Mouse (Mus musculus): Measurements from ENCODE around the gene Cldn24. TPM values are rescaled to one million over a fixed set of nuclear protein-coding genes. Genes with fewer than 3 reads are reported as not detected.
A peak's percentile ranks its signal among the peaks of the same experiment; 100 is the strongest.
"Not testable (repeated sequence)": the region's sequence is repeated elsewhere in the genome, so short reads cannot be mapped to it uniquely, and the experiment has no call there.

The Cldn24 gene
- polyA plus RNA-seq, 1 experiment from 2014 or later = not detected

DNA sequence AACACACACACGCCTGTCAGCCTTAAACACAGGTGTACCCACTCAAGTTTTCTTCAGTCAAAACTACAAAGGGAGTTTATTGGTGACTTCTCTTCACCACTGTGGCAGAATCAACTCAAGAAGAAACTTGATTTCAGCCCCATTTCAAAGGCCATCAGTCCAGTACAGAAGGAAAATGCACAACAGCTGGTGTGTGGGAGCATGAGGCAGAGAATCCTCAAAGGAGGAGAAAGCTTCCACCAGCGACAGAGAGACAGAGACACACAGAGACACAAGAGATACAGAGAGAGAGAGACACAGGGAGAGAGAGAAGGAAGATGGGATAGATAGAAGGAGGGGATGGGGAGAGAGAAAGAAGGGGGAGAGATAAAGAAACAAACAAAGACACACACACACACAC, 19.6 kb upstream of the Cldn24 start:
- Histone ChIP-seq H3K4me1 (replicated peaks) (no peaks in the 10 kb centered on the region), H3K27ac (no peak overlapping the region), H3K36me3 (no peaks in the 10 kb centered on the region), H3K9ac (no peak overlapping the region), H3K27me3 (no peaks in the 10 kb centered on the region), H3K9me3 (replicated peaks) (no peaks in the 10 kb centered on the region), H3K4me2 (no peak overlapping the region), H3K4me3 (no peak overlapping the region)
- ATAC-seq (replicated peaks; ENCODE audit: insufficient number of reproducible peaks, insufficient read depth, low FRiP score, low read depth) = no peak
- 67% methylated on average over 2 of the region's 2 CpGs for WGBS

DNA sequence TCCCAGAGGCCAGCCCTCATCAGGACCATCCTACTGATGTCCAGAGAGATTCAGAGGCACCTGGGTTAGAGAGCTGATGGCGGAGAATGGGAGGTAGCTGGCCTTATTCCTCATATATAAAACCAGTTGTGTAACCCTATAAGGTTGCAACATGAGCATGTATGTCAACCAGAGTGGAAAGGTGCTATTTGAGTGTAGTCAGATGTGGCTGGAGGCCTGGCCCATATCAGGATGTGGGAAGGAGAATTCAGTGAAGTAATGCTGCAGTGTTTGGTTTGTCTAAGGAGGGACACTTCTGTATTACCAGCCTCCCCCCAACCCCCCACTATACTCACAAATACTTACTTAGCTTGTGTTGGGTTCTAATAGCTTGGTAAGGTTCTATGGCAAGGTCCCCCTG, 17.7 kb upstream of the Cldn24 start:
- Histone ChIP-seq H3K9ac (no peak overlapping the region), H3K27me3 (no peaks in the 10 kb centered on the region), H3K4me2 (no peak overlapping the region), H3K4me3 (no peak overlapping the region), H3K9me3 (replicated peaks) (no peaks in the 10 kb centered on the region), H3K36me3 (no peaks in the 10 kb centered on the region), H3K27ac (no peak overlapping the region), H3K4me1 (replicated peaks) (no peaks in the 10 kb centered on the region)
- no peak for ATAC-seq (replicated peaks; ENCODE audit: insufficient number of reproducible peaks, insufficient read depth, low FRiP score, low read depth)
- WGBS = 72% methylated on average over 1 of the region's 1 CpGs

DNA sequence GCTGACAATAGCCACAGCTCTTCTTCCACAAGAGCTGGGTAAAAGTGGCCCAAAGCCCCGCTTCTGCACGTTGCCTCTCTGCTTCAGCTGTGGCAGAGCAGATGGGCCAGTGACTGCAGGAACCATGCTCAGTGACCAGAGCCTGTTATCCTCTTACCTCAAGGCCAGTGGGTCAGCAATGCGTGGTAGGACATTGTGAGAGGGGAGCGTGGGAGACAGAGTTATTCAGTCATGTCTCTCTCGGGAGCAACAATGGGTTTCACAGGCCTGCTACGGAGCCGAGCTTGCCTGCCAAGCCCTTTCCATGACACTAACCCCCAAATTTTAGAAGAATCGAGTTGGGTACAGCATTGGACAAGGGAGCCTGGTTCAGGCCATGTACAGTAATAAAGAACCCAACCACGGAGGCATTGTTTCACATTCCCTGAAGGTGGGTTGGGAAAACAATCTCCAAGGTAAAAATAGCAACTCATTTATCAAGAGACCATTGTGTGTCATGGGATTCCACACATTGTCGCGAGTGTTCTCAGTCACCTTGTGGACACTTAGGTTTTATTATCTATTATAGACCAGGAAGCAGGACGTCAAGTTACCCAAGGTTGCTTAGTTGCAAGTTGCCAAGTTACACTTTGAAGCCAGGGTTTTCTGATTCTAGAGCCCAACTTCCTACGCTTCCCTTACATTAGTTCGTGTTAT, 11.8 kb upstream of the Cldn24 start:
- Histone ChIP-seq H3K4me1 (replicated peaks) (peaks cover 14% of the 10 kb centered on the region), H3K27ac (peak overlapping the region; percentile 34; the same call in 1 of the 2 replicates)
- no peak for ATAC-seq (replicated peaks; ENCODE audit: insufficient number of reproducible peaks, insufficient read depth, low FRiP score, low read depth)

DNA sequence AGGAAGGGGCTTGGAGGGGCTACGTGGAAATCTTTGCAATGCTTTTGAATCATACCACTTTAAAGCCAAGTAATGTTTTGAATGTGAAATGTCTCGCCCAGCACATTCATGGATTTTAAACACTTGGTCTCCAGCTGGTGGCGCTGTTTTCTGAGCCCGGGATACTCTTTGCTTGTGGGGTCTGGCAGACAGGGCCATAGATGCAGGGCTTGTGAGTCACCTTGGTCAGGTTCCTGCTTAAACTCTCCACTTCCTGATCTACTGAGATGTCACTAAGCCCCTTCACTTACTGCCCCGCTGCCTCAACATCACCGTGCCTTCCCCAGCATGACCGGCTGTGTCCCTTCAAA, 11.3 kb upstream of the Cldn24 start:
- H3K27ac ChIP-seq = no peak overlapping the region
- whole genome bisulfite sequencing = 75% methylated on average over 7 of the region's 7 CpGs

More for the DNA sequence above, 11.8 kb upstream of the Cldn24 start:
- H3K9me3 ChIP-seq (replicated peaks) = no peaks in the 10 kb centered on the region
- no peaks in the 10 kb centered on the region for H3K27me3 ChIP-seq
- no peaks in the 10 kb centered on the region for H3K36me3 ChIP-seq
- H3K4me2 ChIP-seq = no peak overlapping the region
- WGBS = 59% methylated on average over 14 of the region's 14 CpGs
- no peak overlapping the region for H3K4me3 ChIP-seq
- no peak overlapping the region for H3K9ac ChIP-seq

DNA sequence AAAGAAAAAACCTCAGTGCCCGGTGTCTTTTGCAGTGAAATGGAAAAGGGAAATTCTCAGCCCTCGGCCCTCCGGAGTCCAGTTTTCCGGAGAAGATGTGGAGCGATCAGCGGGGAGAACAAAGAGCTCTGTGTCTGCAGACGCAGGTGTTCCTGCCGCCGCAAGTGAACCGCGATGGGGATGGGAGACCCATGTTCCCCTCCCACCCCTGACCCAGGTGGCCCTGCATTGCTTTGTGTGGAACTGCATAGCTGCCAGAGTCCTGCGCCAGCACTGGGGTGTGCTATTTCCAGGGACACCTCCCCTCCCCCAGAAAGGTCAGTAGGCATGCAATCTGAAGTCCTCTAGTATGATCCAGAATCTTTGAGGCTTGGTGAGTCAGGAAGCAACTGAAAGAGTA, 10.7 kb upstream of the Cldn24 start:
- Histone ChIP-seq H3K27ac (no peak overlapping the region), H3K4me3 (no peak overlapping the region), H3K27me3 (no peaks in the 10 kb centered on the region), H3K9ac (no peak overlapping the region), H3K4me1 (replicated peaks) (peaks cover 14% of the 10 kb centered on the region), H3K4me2 (no peak overlapping the region), H3K36me3 (no peaks in the 10 kb centered on the region), H3K9me3 (replicated peaks) (no peaks in the 10 kb centered on the region)
- no peak for ATAC-seq (replicated peaks; ENCODE audit: insufficient number of reproducible peaks, insufficient read depth, low FRiP score, low read depth)
- 82% methylated on average over 12 of the region's 12 CpGs for WGBS

More for the DNA sequence above, 11.3 kb upstream of the Cldn24 start:
- Histone ChIP-seq H3K9me3 (replicated peaks) (no peaks in the 10 kb centered on the region), H3K36me3 (no peaks in the 10 kb centered on the region), H3K9ac (no peak overlapping the region), H3K4me3 (no peak overlapping the region), H3K4me1 (replicated peaks) (peaks cover 14% of the 10 kb centered on the region), H3K27me3 (no peaks in the 10 kb centered on the region), H3K4me2 (no peak overlapping the region)
- no peak for ATAC-seq (replicated peaks; ENCODE audit: insufficient number of reproducible peaks, insufficient read depth, low FRiP score, low read depth)

DNA sequence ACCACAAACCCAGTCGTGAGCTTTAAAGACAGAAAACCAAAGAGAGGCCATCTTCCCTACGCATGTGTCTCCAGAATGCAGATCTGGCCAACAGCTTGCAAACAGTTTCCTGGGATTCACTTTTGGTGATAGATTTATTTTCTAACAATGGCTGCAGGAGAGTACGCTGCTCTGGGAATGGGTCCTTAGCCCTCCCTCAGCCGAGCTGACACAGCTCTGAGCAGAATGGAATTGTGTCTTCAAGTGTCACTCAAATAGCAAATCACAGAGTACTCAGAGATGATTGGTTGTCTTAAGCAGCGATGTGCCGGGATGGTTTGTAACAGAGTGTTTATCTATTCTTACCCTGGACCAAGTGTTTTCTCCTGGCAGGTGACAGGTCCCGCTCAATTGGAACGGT, 2.9 kb upstream of the Cldn24 start:
- H3K27me3 ChIP-seq = no peaks in the 10 kb centered on the region
- H3K4me1 ChIP-seq (replicated peaks) = no peaks in the 10 kb centered on the region
- H3K4me2 ChIP-seq = no peak overlapping the region
- WGBS = 82% methylated on average over 8 of the region's 8 CpGs
- no peak overlapping the region for H3K9ac ChIP-seq
- no peak overlapping the region for H3K27ac ChIP-seq
- H3K9me3 ChIP-seq (replicated peaks) = no peaks in the 10 kb centered on the region
- H3K36me3 ChIP-seq = no peaks in the 10 kb centered on the region
- no peak for ATAC-seq (replicated peaks; ENCODE audit: insufficient number of reproducible peaks, insufficient read depth, low FRiP score, low read depth)
- H3K4me3 ChIP-seq = no peak overlapping the region

DNA sequence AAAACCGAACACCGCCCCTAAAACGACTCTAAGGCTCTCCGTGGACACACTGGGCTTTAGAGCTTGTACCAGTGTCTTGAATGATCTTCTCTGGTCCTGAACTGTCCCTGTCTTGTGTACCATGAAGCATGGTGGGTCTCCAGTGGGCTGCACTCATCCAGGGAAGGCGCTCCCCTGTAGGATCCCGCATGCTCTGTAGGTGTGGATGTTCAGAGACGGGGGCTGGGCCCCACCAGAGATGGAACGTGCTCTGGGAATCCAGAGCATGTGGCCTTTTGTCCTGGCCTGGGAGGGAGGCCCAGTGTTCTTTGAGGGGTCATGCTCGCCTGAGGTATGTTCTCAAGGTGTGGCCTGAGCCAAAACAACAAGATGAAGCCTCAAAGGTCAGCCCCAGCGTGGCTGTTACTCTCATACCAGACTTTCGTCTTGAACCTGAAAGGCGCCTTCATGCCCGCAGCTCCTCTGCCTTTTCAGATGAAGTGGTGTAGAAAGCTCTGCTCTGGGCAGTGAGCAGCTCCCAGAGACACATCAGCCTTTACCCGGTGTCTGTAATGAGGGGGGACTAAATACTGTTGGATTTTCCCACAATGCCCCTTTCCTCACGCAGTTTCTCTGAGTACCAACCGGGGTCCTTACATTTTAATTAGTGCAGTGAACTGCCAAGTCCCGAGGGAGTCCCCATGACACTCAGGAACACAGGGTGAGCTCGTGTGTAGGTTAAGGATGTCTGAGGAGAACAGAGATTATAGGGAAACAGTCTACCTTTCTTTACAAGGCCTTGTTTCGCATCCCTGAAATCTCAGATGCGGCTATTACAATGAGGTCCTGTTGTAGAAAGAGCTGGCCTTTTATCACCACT, 800 bp upstream of the Cldn24 start:
- no peaks in the 10 kb centered on the region for H3K9me3 ChIP-seq (replicated peaks)
- H3K27me3 ChIP-seq = no peaks in the 10 kb centered on the region
- WGBS = 83% methylated on average over 20 of the region's 20 CpGs
- no peaks in the 10 kb centered on the region for H3K36me3 ChIP-seq
- H3K27ac ChIP-seq = no peak overlapping the region
- no peak for ATAC-seq (replicated peaks; ENCODE audit: insufficient number of reproducible peaks, insufficient read depth, low FRiP score, low read depth)
- no peak overlapping the region for H3K4me2 ChIP-seq
- no peak overlapping the region for H3K4me3 ChIP-seq
- peaks cover 9% of the 10 kb centered on the region for H3K4me1 ChIP-seq (replicated peaks)
- H3K9ac ChIP-seq = no peak overlapping the region

DNA sequence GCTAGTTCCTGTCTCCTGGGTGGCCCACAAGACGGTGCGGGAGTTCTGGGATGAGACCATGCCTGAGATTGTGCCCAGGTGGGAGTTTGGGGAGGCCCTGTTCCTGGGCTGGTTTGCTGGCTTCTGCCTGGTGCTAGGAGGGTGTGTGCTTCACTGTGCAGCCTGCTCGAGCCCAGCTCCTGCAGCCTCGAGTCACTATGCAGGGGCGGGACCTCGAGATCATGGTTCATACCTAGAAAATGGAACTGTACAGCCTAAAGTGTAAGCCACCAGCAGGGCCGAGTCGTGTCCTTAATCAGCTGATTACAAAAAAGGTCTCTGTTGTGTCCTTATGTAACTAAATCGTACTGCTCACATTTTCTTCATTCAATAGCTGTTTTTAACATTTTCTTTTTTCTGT, 598 bp downstream of the Cldn24 start:
- not testable (repeated sequence) for H3K9me3 ChIP-seq (replicated peaks); H3K4me1 ChIP-seq (replicated peaks); H3K4me2 ChIP-seq; H3K4me3 ChIP-seq; H3K27me3 ChIP-seq; H3K36me3 ChIP-seq; H3K27ac ChIP-seq; ATAC-seq (replicated peaks; ENCODE audit: insufficient number of reproducible peaks, insufficient read depth, low FRiP score, low read depth); H3K9ac ChIP-seq
- WGBS = 73% methylated on average over 7 of the region's 9 CpGs

DNA sequence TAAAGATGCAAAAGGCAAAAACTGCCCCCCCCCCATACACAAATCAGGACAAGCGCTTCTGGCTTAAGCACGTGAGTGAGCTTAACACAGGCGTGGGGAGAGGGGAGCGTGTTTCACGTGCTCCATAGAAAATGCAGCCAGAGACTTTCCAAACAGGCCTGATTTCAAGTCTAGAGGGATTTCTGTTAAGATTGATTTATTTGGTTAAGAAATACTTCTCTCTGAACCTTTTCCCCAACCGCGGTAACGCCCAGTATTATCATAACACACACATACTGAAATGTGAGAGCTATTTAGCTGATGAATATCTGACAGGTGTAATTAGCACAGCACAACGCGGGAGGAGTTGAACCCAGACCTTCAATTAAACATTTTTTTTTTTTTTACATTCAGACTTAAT, 1.8 kb downstream of the Cldn24 start:
- ATAC-seq (replicated peaks; ENCODE audit: insufficient number of reproducible peaks, insufficient read depth, low FRiP score, low read depth) = no peak
- no peaks in the 10 kb centered on the region for H3K9me3 ChIP-seq (replicated peaks)
- H3K27me3 ChIP-seq = no peaks in the 10 kb centered on the region

DNA sequence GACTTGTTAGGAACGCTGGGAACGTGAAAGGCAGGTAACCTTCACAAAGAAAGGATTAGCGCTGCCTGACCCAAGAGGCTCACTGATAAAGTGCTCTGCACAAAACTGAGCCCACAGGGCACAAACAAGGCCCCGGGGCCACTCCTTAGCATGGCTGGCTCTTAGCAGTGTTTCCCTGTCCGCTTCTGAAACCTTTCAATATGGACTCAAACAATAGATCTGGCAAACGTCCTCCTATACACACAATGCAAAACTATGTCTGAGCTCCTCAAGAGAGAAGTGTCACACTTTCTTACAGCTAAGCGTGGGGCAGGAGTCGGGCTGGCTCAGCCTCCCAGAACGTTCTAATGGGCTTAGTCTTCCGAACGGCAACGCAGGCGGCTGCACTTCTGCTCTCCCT, 2.2 kb downstream of the Cldn24 start, which contains the start of gene Cldn22:
Gene Cldn22 (plus strand): TSS at position 301 of the 400 bp plus-strand sequence.
- no peak for ATAC-seq (replicated peaks; ENCODE audit: insufficient number of reproducible peaks, insufficient read depth, low FRiP score, low read depth)
- WGBS = 74% methylated on average over 13 of the region's 13 CpGs
- Histone ChIP-seq H3K4me3 (no peak within 1 kb of the TSS), H3K4me1 (replicated peaks) (peaks cover 9% of the 10 kb centered on the region), H3K4me2 (no peak within 1 kb of the TSS), H3K36me3 (peaks cover 13% of the 10 kb centered on the region; the same call in 1 of the 2 replicates), H3K9me3 (replicated peaks) (no peaks in the 10 kb centered on the region), H3K27me3 (no peaks in the 10 kb centered on the region), H3K9ac (no peak within 1 kb of the TSS), H3K27ac (no peak within 1 kb of the TSS)

More for the DNA sequence above, 1.8 kb downstream of the Cldn24 start:
- Histone ChIP-seq H3K36me3 (peaks cover 13% of the 10 kb centered on the region; the same call in 1 of the 2 replicates), H3K4me3 (no peak overlapping the region), H3K27ac (no peak overlapping the region), H3K4me2 (no peak overlapping the region), H3K9ac (no peak overlapping the region), H3K4me1 (replicated peaks) (peaks cover 9% of the 10 kb centered on the region)
- 72% methylated on average over 10 of the region's 10 CpGs for WGBS

DNA sequence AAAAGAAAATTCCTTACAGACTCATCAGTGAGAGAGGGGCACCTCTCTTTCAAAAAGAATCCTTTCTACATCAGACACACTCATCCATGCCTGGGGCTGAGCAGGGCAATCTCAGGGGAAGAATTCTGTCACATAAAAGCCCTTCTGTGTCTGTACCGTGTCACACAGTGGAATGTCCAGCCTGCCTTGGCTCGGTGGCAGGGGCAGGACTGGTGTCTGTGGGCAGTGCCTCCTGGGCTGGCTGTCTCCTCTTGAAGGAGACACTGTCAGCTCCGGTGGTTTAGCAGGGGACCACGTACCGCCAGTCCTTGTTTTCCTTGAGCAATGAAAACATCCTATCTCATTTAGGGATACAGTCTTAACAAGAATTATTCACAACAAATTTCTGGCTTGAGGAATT, 3.7 kb downstream of the Cldn24 start:
- Histone ChIP-seq H3K4me2 (no peak overlapping the region), H3K4me3 (no peak overlapping the region), H3K27ac (peak overlapping the region; percentile 36; the same call in 1 of the 2 replicates), H3K27me3 (no peaks in the 10 kb centered on the region), H3K4me1 (replicated peaks) (peaks cover 9% of the 10 kb centered on the region), H3K9me3 (replicated peaks) (no peaks in the 10 kb centered on the region), H3K9ac (no peak overlapping the region), H3K36me3 (peaks cover 17% of the 10 kb centered on the region; the same call in 1 of the 2 replicates)
- WGBS = 29% methylated on average over 5 of the region's 5 CpGs
- ATAC-seq (replicated peaks; ENCODE audit: insufficient number of reproducible peaks, insufficient read depth, low FRiP score, low read depth) = no peak

Data from heart, embryonic 15.5 days (tissue).